Mouse (Mus musculus) hindbrain, embryonic 12.5 days (tissue): ENCODE measurements around the gene Abca3. TPM values are rescaled to one million over a fixed set of nuclear protein-coding genes. Genes with fewer than 3 reads are reported as not detected.

Source experiments
- ATAC-seq: fragments of 200-750 bp; cut with Nextera tagmentation; 2 replicates; pipeline ENCODE4 v1.8.0; 2017; ENCODE audit warnings: moderate TSS enrichment; ENCODE audit not compliant: low FRiP score
- H3K27ac ChIP-seq: fragments of 300-500 bp; sonication (generic); 2 replicates; pipeline ENCODE4 v1.5.1; 2016; ENCODE audit warnings: mild to moderate bottlenecking
- H3K27me3 ChIP-seq: fragments of 300-500 bp; sonication (generic); 2 replicates; pipeline ENCODE4 v1.6.1; 2016; ENCODE audit warnings: mild to moderate bottlenecking
- H3K36me3 ChIP-seq: fragments of 300-500 bp; sonication (generic); 2 replicates; pipeline ENCODE4 v1.6.1; 2016; ENCODE audit warnings: mild to moderate bottlenecking
- H3K4me1 ChIP-seq: fragments of 300-500 bp; sonication (generic); 2 replicates; pipeline ENCODE4 v1.6.1; 2016
- H3K4me2 ChIP-seq: fragments of 300-500 bp; sonication (generic); replicated peaks from 2 replicates; pipeline ENCODE4 v1.6.1; 2016; ENCODE audit warnings: mild to moderate bottlenecking
- H3K4me3 ChIP-seq: fragments of 300-500 bp; sonication (generic); 2 replicates; pipeline ENCODE4 v1.5.1; 2016; ENCODE audit warnings: mild to moderate bottlenecking
- H3K9ac ChIP-seq: fragments of 300-500 bp; sonication (generic); 2 replicates; pipeline ENCODE4 v1.6.1; 2016; ENCODE audit warnings: mild to moderate bottlenecking, moderate library complexity
- H3K9me3 ChIP-seq: fragments of 300-500 bp; sonication (generic); replicated peaks from 2 replicates; pipeline ENCODE4 v1.6.1; 2016; ENCODE audit warnings: mild to moderate bottlenecking
- WGBS: fragments of 180-500 bp; shearing (Covaris S2); methylation state at CpG from one replicate; pipeline ENCODE4 v1.1.7; 2016; 5-methylcytosine and 5-hydroxymethylcytosine counted together
- polyA plus RNA-seq: library from polyadenylated mRNA; unstranded; fragments of >200 nt; fragmentation: Nextera tagmentation; extraction: Ambion mirVana; gene quantifications from 2 replicates; pipeline ENCODE4 v1.2.1, GENCODE M21; 2016

Gene Abca3
- polyA plus RNA-seq, 1 experiment from 2014 or later, result 21.4 TPM

DNA sequence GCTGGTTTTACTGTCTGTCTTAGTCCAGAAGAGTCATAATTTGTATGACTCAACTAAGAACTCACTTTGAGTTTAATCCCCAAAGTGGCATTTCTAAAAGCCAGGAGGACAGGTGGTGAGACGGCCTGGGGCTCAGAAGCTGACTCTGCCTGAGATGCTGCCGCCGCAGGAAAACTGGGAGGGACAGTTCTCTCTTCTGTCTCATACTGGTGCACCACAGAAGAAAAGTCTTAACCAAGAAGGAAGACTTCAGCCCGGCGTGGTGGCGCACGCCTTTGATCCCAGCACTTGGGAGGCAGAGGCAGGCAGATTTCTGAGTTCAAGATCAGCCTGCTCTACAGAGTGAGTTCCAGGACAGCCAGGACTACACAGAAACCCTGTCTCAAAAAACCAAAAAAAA is 74.2 kb downstream of the Abca3 start:
- no peak for ATAC-seq
- Histone ChIP-seq H3K9me3 (no peaks in the 10 kb centered on the region), H3K4me1 (peaks cover 4% of the 10 kb centered on the region), H3K4me3 (0 out of 2 replicates have a peak overlapping the region, but pooled peaks have one; percentile 68), H3K4me2 (no peak overlapping the region), H3K9ac (no peak overlapping the region), H3K27ac (peak overlapping the region; percentile 93), H3K36me3 (peaks cover 46% of the 10 kb centered on the region), H3K27me3 (no peaks in the 10 kb centered on the region)
- WGBS, result 95% methylated on average over 7 of the region's 7 CpGs

DNA sequence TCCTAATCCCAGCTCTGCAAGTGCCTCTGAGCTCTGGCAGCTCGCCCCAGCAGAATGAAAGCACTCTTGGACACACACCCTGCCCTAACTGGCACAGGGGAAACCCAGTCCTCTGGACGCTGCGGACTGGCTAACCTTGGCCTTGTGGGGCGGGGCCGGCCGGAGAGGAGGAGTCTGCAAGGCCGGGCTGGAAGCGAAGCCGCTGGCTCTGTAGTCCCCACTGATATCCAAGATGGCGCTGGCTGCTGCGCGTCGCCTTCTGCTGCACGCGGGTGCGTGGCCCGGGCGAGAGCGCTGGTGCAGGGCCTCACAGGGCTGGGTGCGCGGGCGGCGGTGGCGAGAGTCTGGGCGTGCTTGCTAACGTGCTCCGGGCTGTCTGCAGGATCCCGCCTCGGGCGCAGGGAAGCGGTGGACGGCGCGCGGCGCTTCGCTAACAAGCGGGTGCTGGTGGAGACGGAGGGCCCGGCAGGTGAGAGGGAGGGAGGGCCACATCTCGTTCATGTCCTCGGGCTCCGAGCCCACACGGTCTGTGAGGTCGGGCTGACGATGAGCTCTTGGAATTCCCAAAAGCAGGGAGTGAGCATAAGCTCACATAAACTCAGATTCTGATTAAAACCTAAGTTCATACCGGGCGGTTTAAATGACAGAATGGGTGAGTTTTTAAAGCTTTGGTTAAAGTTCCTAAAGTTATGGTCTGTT is 74.9 kb downstream of the Abca3 start, which contains the start of gene Eci1:
TSS of gene Eci1 (plus strand) at position 171 of the 699 bp plus-strand sequence.
- Histone ChIP-seq H3K9me3 (no peaks in the 10 kb centered on the region), H3K4me1 (peaks cover 4% of the 10 kb centered on the region), H3K4me3 (peak within 1 kb of the TSS; percentile 68), H3K36me3 (peaks cover 39% of the 10 kb centered on the region), H3K4me2 (peak within 1 kb of the TSS; percentile 59), H3K27me3 (no peaks in the 10 kb centered on the region), H3K9ac (peak within 1 kb of the TSS; percentile 83), H3K27ac (peak within 1 kb of the TSS; percentile 93)
- peak; percentile 96 for ATAC-seq
- WGBS, result under 1% methylated on average over 48 of the region's 48 CpGs

DNA sequence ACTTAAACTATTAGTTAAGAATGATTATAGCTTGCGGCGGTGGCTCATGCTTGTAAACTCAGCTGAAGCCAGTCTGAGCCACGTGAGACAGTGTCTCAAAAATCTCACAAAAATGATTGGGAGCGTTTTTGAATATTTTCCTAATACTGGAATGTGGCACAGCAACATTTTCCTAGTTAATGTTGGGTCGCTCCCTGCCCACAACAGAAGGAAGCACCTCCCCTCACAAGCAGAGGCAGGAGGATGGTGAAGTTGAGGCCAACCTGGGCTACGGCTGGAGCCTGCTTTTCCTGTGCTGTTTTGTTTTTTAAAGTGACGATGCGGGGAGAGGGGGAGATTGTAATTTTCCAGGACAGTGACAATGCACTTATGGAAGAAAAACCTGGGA is 75.4 kb downstream of the Abca3 start:
- ATAC-seq, result no peak

DNA sequence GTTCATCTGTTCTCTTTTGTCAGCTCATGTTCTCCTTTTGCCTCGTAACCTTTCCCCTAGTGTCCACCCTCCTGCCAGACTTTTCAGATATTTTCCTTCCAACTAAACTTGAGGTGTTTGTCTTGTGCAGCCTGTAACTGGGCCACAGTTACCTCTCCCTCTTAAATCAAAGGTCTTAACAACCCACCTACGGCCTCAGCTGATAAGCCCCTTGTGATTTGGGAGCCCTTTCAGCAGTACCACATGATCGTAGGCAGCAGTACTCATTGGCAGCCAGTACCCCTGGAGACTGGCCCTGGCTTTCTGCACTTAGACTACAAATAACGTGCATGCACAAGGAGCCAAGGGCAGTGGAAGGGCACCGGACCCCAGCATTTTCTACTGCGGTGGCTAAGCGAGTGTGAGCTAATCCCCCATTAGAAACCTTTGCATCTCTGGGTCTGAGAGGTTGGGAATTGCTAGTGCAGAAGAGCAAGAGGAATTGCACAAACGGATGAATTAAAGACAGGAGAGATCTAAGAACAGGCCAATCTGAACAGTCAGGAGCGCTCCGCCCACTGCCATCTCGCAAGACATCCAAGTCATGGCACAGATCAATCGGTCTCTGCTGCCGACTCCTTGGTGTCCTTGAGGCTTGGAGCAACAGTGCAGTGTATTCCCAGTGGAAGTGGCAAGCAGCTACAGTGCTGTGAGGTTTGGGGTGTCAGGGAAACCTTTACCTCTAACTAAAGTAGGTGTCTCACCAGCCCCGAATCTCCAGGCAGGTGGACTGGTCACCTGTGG is 77.6 kb downstream of the Abca3 start:
- Histone ChIP-seq H3K4me3 (no peak overlapping the region), H3K9ac (no peak overlapping the region), H3K27ac (no peak overlapping the region), H3K4me1 (peaks cover 4% of the 10 kb centered on the region), H3K27me3 (no peaks in the 10 kb centered on the region), H3K36me3 (peaks cover 15% of the 10 kb centered on the region), H3K9me3 (no peaks in the 10 kb centered on the region), H3K4me2 (no peak overlapping the region)
- 86% methylated on average over 14 of the region's 14 CpGs for WGBS
- no peak for ATAC-seq

More for the DNA sequence above, 75.4 kb downstream of the Abca3 start:
- Histone ChIP-seq H3K9me3 (no peaks in the 10 kb centered on the region), H3K4me3 (peak overlapping the region; percentile 68), H3K36me3 (peaks cover 33% of the 10 kb centered on the region), H3K27me3 (no peaks in the 10 kb centered on the region), H3K9ac (peak overlapping the region; percentile 83), H3K4me2 (peak overlapping the region; percentile 59), H3K4me1 (peaks cover 4% of the 10 kb centered on the region), H3K27ac (peak overlapping the region; percentile 93; the same call in 1 of the 2 replicates)
- 6% methylated on average over 8 of the region's 8 CpGs for WGBS

DNA sequence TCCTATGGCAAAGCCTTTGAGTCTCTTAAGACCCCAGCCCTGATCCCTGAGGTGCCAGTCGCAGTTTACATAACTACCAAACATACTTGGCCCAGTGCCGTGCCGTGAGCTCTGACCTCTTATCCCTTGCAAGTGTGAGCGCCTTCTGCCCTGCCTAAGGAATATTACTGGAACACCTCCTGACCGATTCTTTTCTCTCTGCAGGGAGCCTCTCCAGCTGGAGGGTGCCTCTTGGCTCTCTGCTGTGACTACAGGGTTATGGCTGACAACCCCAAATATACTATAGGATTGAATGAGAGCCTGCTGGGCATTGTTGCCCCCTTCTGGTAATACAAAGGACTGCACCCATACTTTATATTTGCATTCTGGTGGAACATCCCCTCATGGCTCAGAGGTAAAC is 85.3 kb downstream of the Abca3 start:
- ATAC-seq, result no peak
- Histone ChIP-seq H3K4me3 (no peak overlapping the region), H3K4me2 (no peak overlapping the region), H3K9me3 (no peaks in the 10 kb centered on the region), H3K4me1 (no peaks in the 10 kb centered on the region), H3K27ac (no peak overlapping the region), H3K36me3 (peaks cover 46% of the 10 kb centered on the region), H3K27me3 (no peaks in the 10 kb centered on the region), H3K9ac (no peak overlapping the region)
- 77% methylated on average over 5 of the region's 5 CpGs for WGBS

DNA sequence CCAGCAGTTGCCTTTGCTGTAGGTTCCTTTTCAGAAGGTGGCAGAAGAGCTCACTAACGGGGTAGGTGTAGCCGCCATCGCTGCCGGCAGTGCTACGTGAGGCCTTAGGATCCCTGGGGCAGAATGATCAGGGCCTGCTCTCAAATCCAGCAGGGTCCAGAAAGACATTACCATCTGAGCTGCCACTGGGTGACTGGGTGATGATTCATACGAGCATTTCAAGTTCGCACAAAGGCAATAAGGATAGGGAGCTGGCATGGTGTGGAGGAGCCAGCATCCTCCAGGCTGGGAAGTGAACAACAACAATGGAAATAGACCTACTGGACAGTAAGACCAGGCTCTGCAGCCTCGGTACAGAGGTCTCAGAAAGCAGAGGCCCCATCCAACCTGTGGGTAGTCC is 88.6 kb downstream of the Abca3 start:
- 87% methylated on average over 8 of the region's 8 CpGs for WGBS

DNA sequence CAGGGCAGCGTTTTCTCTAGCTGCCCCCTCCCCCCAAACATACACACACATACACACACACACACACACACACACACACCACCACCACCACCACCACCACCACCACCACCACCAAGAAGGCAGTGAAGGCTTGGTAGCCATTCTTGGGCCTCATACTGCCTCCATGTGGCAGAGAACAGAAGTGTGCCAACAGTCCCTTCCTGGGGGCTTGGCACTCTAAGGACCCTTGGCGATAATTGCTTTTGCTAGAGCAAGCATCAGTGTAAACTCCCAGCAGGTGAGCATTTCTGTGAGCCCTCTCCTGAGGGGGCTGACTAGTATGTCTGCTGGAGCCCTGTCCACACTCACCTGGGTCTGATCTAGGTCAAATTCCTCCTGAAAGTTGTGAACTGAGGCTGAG is 89.4 kb downstream of the Abca3 start:
- no peak overlapping the region for H3K9ac ChIP-seq
- H3K36me3 ChIP-seq, result peaks cover 77% of the 10 kb centered on the region
- H3K4me2 ChIP-seq, result no peak overlapping the region
- no peaks in the 10 kb centered on the region for H3K9me3 ChIP-seq
- WGBS, result 44% methylated on average over 2 of the region's 2 CpGs
- H3K4me1 ChIP-seq, result no peaks in the 10 kb centered on the region
- ATAC-seq, result no peak
- H3K4me3 ChIP-seq, result no peak overlapping the region
- H3K27me3 ChIP-seq, result no peaks in the 10 kb centered on the region
- no peak overlapping the region for H3K27ac ChIP-seq

More for the DNA sequence above, 88.6 kb downstream of the Abca3 start:
- no peaks in the 10 kb centered on the region for H3K9me3 ChIP-seq
- H3K36me3 ChIP-seq, result peaks cover 69% of the 10 kb centered on the region
- no peak overlapping the region for H3K4me3 ChIP-seq
- no peak overlapping the region for H3K9ac ChIP-seq
- H3K4me1 ChIP-seq, result no peaks in the 10 kb centered on the region
- no peak for ATAC-seq
- no peak overlapping the region for H3K27ac ChIP-seq
- no peak overlapping the region for H3K4me2 ChIP-seq
- H3K27me3 ChIP-seq, result no peaks in the 10 kb centered on the region

DNA sequence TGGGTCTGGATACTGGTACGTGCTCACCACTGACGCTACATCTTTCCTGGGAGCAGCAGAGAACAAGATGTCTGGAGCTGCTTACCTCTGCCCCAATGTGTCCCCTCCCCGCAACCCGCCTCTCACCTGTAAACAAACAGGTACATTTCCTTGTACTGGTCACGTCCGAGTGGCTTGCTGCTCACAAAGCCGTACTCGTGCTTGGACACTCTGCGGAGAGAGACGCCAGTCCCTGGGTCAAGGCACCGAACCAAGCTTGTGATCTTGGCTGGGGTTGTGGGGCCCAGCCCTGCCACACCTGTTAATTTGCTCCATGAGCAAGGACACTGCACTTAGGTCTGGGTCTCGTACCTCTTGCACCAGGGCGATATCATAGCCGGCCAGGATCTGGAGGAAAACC is 90.4 kb downstream of the Abca3 start:
- Histone ChIP-seq H3K4me1 (no peaks in the 10 kb centered on the region), H3K4me3 (no peak overlapping the region), H3K27me3 (no peaks in the 10 kb centered on the region), H3K9me3 (no peaks in the 10 kb centered on the region), H3K36me3 (peaks cover 87% of the 10 kb centered on the region), H3K27ac (no peak overlapping the region), H3K4me2 (no peak overlapping the region), H3K9ac (no peak overlapping the region)
- 92% methylated on average over 14 of the region's 14 CpGs for WGBS
- no peak for ATAC-seq

DNA sequence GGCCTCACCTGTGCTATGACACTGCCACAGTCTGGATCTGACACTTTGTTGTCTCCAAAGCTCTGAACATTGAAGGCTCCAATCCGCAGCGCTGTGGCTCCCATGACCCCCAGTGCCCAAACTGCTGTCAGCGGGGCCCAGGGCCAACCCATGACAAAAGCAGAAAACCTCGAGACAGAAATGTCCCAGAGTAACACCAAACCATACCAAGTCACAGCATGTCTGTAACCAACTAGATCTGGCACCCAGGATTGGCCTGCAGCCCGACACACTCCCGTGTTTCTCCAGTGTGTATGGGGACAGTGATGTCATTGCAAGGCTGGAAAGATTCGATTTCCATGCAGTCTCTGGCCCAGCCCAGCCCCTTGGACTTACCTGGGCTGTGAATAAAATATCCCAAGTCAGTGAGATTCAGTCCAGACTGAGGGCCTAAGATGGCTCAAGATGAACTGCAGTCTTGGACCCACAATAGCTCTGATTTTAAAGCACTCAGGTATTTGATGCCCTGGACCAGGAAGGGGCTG is 90.9 kb downstream of the Abca3 start, which contains the start of gene Dnase1l2:
TSS of gene Dnase1l2 (minus strand) at position 474 of the 524 bp plus-strand sequence.
- H3K4me2 ChIP-seq, result no peak within 1 kb of the TSS
- H3K9me3 ChIP-seq, result no peaks in the 10 kb centered on the region
- no peak within 1 kb of the TSS for H3K4me3 ChIP-seq
- no peak for ATAC-seq
- no peak within 1 kb of the TSS for H3K27ac ChIP-seq
- no peaks in the 10 kb centered on the region for H3K27me3 ChIP-seq
- no peak within 1 kb of the TSS for H3K9ac ChIP-seq
- 84% methylated on average over 7 of the region's 7 CpGs for WGBS
- no peaks in the 10 kb centered on the region for H3K4me1 ChIP-seq
- peaks cover 93% of the 10 kb centered on the region for H3K36me3 ChIP-seq

DNA sequence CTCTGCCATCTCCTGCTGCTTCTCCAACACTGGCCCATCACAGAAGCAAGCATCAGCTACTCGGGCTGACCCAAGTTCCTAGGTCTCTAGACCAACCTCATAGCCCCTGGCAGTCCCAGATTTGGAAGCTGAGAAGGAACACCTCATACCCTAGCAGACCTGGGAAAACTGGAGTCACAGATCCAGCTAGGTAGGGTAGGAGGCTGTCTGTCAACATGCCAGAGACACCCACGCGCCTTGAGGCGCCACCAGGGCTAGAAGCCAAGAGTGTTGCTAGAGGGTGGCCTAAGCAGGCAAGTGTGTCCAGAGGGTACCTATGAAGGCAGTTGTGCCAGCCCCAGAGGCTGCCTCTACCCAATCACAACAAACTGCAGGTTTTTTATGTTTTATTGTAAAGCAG is 91.7 kb downstream of the Abca3 start:
- no peaks in the 10 kb centered on the region for H3K27me3 ChIP-seq
- ATAC-seq, result no peak
- H3K9ac ChIP-seq, result no peak overlapping the region
- H3K4me3 ChIP-seq, result no peak overlapping the region
- H3K9me3 ChIP-seq, result no peaks in the 10 kb centered on the region
- H3K36me3 ChIP-seq, result peaks cover 97% of the 10 kb centered on the region
- WGBS, result 95% methylated on average over 4 of the region's 4 CpGs
- H3K4me1 ChIP-seq, result no peaks in the 10 kb centered on the region
- no peak overlapping the region for H3K27ac ChIP-seq
- H3K4me2 ChIP-seq, result no peak overlapping the region

DNA sequence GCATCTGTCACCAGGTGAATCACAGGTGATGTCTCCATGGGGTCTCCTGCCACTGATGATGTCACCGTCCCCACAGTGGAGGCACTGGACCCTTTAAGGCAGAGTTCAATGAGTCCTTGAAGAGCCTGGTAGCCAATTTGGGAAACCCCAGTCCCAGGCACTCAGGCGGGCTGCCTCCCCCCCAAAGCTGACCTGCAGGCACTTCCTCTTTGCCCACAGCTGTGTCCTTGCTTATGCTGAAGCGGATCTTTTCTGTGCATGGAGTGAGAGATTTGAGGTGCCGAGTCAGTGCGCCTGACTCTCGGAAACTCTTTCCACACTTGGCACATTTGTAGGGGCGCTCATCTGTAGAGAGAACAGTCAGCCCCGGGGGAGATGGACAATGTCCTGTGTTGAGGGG is 94.8 kb downstream of the Abca3 start:
- Histone ChIP-seq H3K27me3 (no peaks in the 10 kb centered on the region), H3K27ac (no peak overlapping the region), H3K4me2 (no peak overlapping the region), H3K4me1 (no peaks in the 10 kb centered on the region), H3K9me3 (no peaks in the 10 kb centered on the region), H3K36me3 (peaks cover 97% of the 10 kb centered on the region), H3K9ac (no peak overlapping the region), H3K4me3 (no peak overlapping the region)
- WGBS, result 93% methylated on average over 8 of the region's 8 CpGs
- ATAC-seq, result no peak

DNA sequence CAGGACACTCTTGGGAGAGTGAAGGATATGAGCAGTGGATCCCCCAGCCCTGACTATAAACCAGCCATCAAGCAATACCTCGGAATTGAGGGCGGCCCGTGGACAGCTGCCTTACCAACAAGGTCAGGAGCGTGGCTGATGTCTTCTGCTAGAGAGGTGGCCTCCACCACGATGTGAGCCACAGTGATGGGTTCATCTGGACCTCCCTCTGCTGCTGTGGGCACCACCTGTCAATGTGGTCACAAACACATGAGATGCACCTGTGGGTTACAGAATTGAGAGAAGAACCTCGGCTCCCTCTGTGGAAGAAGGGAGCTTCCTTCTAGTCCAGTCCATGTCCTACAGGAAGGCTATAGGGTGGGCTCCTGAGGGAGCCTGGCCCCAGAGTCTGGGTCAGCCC is 97.8 kb downstream of the Abca3 start:
- peaks cover 73% of the 10 kb centered on the region for H3K36me3 ChIP-seq
- no peak for ATAC-seq
- H3K9ac ChIP-seq, result no peak overlapping the region
- H3K27me3 ChIP-seq, result no peaks in the 10 kb centered on the region
- H3K27ac ChIP-seq, result no peak overlapping the region
- 92% methylated on average over 6 of the region's 6 CpGs for WGBS
- H3K4me2 ChIP-seq, result no peak overlapping the region
- H3K4me1 ChIP-seq, result peaks cover 14% of the 10 kb centered on the region
- no peak overlapping the region for H3K4me3 ChIP-seq
- H3K9me3 ChIP-seq, result no peaks in the 10 kb centered on the region
